Mouse (Mus musculus) heart, adult 8-10 months (tissue): ENCODE measurements around the gene B4galnt2. TPM values are rescaled to one million over a fixed set of nuclear protein-coding genes. Genes with fewer than 3 reads are reported as not detected.

Experiments
- DNase-seq: peaks from one replicate; pipeline ENCODE4 v3.0.0; 2022; ENCODE audit warnings: low spot score
- total RNA-seq, 4 experiments: library from RNA; stranded (reverse); gene quantifications; 2 replicates each; pipeline ENCODE4 v1.2.4; 2022

Gene B4galnt2
- total RNA-seq, 4 experiments from 2014 or later, result not detected

DNA sequence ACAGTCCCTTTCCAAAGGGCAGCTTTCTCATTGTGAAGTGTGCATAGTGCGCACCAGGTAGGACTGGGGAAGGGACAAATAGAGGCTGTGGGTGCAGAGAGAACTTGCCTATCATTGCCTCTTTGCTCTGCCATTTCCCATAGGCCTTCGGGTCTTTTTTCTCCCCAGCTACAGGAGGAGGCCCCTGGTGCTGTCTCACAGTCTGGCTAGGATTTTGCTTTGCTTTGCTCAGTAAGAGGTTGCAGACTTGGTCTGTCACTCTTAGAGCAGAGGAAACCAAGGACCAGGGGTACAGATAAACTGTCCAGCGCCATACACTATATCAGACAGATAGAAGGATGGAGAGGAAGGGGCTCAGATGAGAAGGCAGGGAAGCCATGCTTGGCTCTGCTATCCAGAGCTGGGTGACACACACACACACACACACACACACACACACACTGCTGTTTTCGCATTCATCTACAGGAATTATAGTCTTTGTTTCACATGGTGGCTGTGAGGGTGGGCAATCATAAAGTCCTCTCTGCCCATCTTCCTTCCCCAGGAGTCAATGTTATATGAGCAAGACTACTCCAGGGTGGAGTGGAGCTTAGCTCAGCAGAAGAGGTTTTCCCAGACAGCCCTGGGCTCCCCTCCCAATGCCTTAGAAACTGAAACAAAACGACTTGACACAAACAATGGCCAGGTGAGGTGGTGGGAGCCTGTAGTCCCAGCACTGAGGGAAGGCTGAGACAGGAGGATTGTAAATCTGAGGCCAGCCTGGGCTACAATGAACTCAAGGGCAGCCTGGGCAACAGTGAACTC, 73.8 kb downstream of the B4galnt2 start:
- no peak for DNase-seq

DNA sequence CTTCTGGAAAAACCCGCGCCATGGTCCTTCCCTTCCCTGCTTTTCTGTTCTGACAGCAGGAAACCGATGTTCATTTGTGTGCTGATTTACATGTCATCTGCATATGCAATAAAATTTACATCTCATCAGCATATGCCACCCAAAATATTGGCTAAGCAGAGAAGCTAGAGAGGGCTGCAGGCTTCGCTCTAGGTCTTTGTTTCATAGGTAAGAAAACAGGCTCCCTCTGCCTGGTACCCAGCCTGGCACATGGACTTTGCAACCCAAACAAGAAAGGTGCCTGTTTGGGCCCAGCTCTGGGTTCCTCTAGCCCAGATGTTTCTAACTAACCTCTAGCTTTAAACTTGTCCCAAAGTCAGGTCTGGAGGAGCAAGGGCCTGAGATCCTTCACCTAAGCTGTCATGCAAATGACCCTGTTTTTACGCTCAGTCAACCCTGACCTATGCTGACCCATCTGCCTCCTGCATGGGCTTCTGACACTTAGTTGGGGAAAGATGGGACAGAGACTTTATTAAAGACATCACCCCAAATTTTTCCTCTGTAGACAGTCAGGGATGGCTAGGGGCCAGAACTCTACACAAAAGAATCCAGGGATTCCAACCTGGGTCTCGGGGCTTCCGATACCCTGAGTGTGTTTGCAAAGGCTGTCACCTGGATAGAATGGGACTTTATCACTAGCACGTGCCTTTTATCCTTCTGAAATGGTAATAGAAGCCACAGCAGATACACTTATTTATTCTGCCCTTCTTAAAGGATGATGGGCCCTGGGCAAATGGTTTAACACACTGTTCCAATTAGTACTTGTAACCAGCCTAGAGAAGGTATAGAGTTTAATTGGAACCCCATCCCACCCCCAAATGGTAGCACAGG, 75.5 kb downstream of the B4galnt2 start:
- DNase-seq, result no peak

DNA sequence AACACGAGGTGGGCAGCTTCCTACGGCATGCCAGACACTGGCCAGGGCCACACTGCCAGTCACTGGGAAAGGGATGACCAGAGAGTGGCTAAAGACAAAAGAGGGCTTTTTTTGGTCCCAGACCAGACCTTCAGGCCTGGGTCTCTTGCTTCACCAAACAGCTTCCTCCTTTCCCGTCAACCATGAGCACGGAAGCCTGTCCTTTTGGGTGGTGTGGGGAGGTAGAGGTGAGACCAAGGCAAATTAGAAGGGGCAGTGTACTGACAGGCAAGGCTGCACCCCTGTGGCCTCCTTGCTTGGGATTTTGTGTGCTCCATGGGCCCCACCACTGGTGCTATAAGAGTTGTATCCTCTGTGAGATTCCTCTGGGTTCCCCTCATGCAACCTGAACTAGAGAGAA, 76.1 kb downstream of the B4galnt2 start:
- DNase-seq, result no peak

DNA sequence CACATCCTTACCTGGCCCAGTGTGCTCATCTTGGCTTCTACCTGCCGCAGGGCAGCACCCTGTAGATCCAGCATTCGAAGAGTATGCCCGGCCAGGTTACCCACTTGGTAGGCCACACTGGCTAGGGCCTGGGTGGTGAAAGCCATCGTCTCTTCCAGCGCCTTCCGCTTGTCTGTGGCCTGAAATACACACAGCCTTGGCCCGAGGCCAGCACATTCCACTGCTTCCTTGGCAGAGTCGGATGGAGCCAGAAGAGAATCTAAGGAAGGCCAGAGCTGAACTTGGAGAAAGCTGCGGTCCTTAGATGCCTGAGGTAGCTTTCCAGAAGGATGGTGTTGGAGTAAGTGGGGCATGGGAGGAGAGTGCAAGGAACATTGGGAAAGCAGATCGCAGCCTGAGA, 77.6 kb downstream of the B4galnt2 start, which contains the start of gene Gngt2:
Gene Gngt2 (plus strand): TSS at position 158 of the 400 bp plus-strand sequence.
- peak; percentile 83 for DNase-seq

DNA sequence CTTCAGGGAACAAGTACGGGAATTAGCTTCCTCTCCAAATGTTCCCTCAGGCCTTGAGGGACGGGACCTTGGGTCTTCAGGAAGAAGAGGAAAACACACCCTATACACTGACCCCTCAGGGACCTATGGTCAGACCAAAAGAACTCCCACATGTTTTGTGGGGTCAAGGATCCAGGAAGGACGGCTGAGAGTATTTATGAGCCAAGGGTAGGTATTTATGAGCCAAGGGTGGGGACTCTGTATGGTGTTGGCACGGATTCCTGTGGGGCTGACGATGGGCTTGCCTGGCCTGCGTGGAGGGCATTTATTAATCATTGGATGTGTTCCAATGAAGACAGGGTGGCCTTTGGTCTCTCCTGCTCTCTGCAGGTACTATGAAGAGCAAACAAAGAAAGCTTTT, 78.3 kb downstream of the B4galnt2 start:
- DNase-seq, result peak; percentile 60

DNA sequence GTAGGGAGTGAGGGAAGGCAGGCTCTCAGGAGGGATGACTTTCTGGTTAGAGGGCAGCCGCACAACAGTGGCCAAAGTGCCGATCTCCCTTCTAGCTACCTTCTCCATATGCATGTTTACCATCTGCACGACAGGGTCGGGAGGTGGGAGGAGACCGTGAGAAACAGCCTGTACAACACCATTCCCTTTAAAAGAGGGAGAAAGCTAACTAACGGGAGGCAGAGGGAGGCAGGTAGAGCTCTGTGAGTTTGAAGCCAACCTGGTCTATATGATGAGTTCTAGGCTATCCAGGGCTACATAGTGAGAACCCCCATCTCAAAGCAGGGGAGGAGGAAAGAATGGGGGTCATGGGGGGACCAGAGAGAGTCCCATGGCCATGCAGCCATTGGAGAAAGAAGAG, 78.9 kb downstream of the B4galnt2 start:
- DNase-seq, result no peak

DNA sequence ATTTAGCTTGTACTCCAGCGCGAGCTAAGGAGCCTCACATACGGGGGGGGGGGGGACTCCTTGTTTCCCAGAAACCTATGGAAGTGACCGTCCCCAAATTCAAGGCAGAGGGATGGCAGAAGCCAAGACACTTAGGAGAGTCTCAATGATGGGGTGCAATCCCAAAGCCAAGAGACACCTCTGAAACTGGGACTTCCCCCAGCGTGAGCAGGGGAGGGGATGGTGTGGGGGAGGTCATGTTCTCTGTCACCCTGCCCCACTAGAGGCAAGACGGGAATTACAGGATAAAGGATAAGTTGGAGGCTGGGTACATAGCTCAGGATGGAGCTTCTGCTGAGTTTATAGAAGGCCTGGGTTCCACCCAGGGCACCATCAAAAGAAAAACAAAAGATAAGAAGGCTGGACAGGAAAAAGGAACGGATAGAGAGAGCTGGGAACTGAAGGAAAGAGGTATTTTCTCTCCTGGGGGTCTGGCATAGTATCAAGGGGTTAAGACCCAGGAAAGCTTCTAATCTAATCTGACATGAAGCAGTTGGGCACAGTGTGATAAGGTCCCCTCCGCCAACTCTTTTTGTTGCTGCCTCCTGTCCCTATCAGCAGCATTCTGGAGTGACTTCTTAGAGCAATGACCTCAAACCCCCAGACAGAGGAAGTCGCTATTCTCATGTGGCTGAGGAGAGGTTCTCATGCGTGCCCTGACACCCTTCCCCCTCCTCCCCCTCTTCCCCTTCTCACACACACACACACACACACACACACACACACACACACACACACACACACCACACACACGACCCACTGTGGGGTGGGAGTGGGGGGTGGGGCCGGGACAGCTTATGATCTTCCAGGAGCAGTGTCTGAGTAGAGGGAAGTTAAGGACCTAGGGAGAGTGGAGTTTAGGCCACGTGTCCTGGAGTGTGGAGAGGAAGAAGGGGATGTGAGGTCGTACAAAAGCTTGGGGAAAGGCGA, 79.7 kb downstream of the B4galnt2 start:
- no peak for DNase-seq

DNA sequence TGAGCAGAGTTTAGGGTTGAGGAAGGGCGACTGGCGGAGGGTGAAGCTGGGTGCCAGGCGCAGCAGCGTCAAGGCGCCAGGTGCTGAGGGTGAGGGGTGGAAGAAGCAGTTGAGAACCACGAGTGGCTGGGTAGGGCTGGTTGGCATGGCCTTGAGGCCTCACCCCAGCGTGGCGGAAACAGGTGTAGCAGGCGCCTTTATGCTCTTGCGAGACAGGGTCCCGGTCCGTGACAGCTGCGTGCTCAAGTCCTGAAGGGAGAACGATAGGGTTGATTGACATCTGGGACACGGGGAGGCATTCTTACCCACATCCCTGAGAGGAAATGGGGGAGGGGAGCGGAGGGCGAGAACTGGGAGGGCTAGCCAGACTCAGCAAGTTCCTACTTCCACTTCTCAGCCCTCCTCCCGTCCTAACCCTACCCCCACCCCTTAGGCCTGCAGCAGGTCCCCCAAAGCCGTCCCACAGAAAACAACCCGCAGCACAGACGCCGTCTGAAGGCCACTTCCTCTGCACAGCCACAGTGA, 80.5 kb downstream of the B4galnt2 start:
- no peak for DNase-seq

DNA sequence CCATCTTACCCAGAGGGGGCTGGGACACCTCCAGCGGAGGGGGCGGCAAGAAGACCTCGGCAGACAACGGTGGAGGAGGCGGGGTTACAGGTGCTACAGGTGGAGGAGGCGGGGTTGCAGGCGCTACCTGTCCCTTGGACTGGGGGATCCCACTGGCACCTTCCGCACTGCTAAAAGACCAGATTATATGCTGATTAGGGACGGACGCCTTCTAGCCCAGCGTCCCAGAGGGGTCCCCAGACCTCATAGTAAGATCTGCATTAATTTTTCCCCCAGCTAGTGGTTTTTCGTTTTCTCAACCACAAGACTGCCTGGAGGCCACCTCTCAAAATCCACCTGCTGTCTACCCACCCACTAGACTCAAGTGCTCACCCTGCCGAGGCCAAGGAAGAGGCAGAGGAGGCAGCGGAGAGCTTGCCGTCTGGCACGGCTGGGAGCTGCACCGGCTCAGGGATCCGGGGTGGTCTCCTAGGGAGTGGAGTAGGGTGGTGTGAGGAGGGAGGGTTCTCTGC, 81.0 kb downstream of the B4galnt2 start:
- DNase-seq, result no peak

DNA sequence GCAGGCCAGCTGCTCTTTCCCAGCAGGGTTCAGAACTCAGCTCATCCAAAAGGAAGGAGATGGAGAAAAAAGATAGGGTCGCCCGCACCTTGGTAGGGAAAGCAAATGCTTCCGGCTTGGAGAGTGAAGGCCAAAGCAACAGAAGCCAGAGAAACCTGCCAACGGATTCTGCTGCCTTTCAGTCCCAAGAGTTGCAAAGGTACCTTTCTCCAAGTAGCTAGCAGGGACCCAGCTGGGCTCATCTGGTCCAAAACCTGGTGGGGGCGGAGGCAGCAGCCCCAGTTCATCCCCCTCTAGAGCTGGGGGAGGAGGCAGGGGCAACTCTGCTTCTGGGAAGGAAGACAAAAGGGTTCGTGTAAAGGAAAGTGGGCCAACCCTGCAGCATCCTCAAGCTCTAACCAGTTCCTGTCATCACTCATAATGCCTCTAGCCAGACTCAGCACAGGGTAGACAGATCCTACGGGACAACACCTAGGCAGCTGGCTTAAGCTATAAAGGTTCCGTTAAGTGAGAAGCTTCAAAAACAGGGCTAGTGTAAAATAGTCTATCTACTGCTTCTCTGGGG, 81.6 kb downstream of the B4galnt2 start:
- DNase-seq, result no peak

DNA sequence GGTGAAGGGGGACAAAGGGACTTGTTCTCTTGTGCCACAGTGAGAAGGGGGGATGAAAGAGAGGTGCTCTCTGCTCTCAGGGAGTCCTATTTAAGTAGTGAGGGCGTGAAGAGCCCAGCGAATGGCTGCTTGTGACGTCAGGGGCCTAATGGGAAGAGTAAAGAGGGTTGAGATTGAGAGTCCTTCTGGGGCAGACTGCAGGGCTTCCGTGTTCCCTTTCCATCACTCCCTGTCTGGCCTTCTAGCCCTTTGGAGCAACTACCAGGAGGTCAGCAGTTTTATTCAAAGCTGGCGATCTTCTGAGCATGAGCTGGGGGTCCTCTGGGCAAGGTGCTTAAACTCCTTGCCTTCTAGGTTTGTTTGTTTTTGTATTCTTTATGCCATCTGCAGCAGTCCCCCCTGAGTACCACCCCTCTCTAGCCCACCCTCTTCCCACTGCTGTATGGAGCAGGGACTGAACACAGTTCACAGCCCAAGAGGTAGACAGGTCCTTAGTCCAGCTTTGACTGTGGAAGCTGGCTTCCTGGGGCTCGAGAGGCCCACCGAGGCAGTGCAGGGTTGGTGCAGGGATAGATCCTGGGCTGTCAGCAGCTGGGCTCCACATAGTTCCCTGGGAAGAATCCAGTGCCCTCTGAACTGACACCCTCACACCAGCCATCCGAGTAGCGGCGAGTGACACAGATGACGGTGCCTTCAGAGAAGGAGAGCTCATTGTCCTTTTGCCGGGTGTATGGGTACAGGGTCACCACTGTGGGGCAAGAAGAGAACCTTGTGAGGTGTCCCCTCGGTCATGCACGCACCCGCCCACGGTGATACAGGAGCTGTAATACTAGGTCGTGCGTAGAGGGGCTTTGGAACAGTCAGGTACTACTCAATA, 82.3 kb downstream of the B4galnt2 start:
- DNase-seq, result no peak

DNA sequence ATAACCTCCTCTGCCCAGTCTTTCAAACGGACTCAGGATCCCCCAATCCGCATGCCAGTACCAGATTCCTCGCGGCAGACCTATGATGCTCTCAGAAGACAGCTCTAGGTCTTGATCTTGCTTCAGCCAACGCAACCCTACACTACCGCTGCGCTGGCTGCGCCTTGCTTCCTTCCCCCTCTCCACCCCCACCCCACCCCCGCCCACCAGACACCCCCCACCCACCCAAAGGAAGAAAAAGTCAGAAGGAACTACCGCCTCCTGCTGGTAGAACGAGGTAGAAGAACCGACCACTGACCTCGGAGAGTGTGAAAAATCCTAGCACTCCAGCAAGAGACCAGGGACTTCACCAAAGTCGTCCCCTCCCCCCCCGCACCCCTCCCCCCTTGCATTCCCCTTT, 83.0 kb downstream of the B4galnt2 start:
- DNase-seq, result no peak

DNA sequence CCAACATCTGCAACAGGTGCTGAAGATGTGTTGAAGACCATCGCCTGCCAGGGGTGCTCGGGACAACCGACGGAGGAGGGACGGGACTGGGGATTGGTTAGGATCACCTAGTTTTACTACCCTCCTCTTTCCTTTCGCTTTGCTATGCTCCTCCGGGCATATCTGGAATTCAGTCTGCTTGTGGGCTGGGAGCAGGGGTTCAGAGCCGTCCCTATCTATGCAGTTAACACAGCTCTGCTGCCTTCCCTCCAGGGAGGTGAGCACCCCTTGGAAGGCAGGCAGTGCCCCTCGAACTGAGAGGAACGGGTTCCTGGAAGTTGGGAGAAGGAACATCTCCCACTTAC, 83.4 kb downstream of the B4galnt2 start:
- no peak for DNase-seq

DNA sequence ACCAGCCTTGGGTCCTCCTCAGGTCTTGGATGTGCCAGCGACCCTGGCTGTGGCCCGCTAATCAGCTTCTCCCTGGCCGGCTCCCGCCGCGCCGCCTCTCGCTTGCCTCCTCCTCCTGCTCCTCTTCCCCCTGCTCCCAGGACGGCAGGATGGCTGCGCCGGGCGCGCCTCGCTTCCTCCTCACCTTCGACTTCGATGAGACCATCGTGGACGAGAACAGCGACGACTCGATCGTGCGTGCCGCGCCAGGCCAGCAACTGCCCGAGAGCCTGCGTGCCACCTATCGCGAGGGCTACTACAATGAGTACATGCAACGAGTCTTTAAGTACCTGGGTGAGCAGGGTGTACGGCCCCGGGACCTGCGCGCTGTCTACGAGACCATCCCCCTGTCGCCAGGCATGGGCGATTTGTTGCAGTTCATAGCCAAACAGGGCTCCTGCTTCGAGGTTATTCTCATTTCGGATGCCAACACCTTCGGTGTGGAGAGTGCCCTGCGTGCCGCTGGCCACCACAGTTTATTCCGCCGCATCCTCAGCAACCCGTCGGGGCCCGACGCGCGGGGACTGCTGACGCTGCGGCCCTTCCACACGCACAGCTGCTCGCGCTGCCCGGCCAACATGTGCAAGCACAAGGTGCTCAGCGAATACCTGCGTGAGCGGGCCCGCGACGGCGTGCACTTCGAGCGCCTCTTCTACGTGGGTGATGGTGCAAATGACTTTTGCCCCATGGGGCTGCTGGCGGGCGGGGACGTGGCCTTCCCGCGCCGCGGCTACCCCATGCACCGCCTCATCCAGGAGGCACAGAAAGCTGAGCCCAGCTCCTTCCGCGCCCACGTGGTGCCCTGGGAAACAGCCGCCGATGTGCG, 84.0 kb downstream of the B4galnt2 start:
- no peak for DNase-seq

DNA sequence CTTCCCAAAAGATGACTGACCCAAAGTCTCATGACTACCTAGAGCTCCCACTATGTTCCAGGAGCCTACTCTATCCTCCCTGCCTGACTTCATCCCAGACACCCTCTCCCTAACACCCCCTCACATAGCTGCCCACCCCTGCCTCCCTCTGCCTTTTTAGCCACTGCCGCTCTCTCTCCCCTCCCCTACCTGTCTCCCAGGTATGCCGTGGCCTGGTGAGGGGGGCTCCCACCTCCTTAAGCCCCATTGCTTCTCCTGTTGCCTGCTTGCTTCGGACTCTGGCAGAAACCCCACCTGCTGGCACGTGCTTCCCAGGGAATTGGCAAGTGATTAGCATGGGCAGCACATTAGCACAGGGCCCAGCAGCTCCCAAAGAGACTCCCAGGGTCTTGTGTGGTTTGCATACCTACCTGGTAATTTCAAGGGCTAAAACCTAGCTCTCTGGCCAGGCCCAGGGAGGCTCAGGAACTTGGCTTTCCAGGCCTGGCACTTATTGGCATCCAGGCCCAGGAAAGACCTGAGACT, 85.1 kb downstream of the B4galnt2 start:
- no peak for DNase-seq

DNA sequence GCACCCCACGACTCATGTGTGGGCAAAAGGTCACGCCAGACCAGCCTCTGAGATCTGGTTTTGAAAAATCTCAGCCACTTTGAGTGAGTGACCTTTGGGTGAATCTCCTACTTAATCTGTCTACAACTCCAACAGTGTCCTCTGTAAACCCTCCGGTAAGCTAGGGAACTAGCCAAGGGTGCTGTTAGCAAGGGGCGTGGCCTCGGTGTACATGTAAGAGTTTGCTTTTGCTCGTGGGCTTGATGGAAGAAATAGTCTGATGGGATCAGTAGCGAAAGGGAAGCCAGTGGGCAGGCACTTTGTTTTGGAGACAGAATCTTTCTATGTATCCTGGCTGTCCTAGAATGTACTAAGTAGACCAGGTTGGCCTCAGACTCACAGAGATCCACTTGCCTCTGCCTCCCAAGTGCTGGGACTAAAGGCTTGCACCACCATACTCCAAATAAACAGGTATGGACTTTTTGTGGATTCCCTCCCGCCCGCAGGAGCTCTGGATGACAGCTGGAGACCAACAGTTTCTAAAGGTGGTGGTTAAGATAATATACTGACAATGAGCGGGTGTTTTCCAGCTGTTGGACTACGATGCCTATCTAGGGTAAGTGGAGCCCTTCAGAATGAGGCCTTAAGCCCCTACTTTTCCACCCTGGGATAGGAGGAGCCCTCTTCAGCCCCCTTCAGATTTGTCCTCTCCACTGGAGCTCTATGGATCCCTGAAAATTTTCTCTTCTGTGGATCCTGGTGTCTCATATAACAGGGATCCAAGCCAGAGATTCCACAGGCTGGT, 86.3 kb downstream of the B4galnt2 start:
- no peak for DNase-seq

DNA sequence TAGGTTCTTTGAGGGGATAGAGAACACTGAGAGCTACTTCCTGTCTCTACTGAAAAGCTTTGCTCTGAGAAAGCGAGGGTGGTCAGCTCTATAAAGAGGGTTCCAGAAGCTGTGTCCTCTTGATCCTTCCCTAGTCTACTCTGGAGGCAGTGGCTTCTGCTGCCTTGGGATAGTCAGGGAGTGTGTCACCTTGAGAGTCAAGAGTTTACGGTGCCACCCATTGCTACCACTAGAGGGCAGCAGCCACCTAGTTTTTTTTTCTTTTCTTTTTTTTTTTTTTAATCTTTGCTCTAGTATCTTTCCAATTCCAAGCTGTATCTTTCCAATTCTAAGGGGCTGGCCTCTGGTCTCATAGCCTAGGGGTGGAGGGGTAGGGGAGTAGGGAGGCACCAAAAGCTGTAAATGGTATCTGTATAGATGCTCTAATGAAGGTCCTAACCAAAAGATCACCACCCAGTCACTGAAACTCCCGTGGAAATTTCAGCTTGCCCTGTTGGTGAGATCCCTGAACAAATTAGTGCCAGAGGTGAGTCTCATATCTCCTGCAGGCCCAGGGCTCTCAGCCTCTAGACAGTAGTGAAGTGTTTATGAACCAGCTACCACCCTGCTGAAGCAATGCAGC, 87.1 kb downstream of the B4galnt2 start:
- peak; percentile 80 for DNase-seq

DNA sequence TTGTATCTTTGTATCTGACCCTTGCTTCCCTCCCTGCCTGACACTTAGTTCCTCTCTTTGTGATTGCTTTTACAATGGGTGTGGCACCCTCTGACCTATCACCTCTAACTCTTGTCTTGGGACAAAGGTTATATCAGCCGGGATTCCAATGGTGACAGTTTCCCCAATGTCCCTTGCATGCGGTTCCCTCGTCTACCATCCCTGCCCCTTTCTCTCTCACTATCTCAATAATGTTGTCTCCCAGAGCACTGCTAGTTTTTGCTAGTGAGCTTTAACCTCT, 87.6 kb downstream of the B4galnt2 start:
- no peak for DNase-seq
